Comparison of ENCODE assay signal across 11 mouse cellular contexts in the genomic region with DNA sequence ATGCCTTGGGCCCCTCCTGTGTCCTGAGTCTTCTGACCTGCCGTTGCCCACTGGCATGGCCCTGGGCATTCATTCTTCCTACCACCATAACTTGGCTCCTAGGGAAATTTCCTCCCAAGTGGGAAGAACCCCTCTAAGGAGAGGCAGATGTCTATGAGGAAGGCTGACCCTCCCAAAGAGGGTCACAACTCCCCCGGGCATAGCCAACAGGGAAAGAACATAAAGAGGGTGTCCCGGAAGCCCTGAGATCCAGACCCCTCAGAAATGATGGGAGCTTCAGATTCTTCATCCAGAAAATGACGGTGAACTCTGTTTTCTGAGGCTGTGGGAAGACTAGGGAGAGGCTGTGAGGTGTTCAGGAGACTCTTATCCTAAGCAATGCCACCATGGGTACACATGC. TPM values are rescaled to one million over a fixed set of nuclear protein-coding genes. Genes with fewer than 3 reads are reported as not detected.
A peak's percentile ranks its signal among the peaks of the same experiment; 100 is the strongest.
DNase-seq lines count a peak whose midpoint lies in the region; ATAC-seq and TF ChIP-seq lines count a peak whose summit lies in the region.
"Had no signal": no experiment of that assay in that cellular context is flagged by ENCODE, and none has a peak within 500 bp of the region (broad histone marks: within the 10 kb centered on the region; RNA-seq: fewer than 3 reads in every experiment).

No protein-coding gene starts in this region.

- H3K27me3 ChIP-seq in lung, postnatal 0 days (replicated peaks; ENCODE audit: insufficient read depth, low read length) = no peaks in the 10 kb centered on the region
- H3K27me3 ChIP-seq in intestine, postnatal 0 days (replicated peaks; ENCODE audit: control insufficient read depth, insufficient read depth, low read length) = no peaks in the 10 kb centered on the region
- H3K27me3 ChIP-seq in stomach, embryonic 14.5 days (ENCODE audit: control insufficient read depth, insufficient read depth, low read length) = no peaks in the 10 kb centered on the region

- no peak for ATAC-seq in lung, postnatal 0 days
- ATAC-seq in intestine, postnatal 0 days = no peak
- no peak for ATAC-seq in stomach, embryonic 14.5 days (ENCODE audit: insufficient number of reproducible peaks, insufficient read depth, low FRiP score, low read depth)

- H3K27ac ChIP-seq in gastrocnemius, adult 2 months = peak overlapping the region; percentile 100
- peak overlapping the region; percentile 97 for H3K27ac ChIP-seq in lung, postnatal 0 days (ENCODE audit: low read length)
- H3K27ac ChIP-seq in intestine, postnatal 0 days (ENCODE audit: low read depth, low read length) = peak overlapping the region; percentile 55; the same call in 1 of the 2 replicates
- peak overlapping the region; percentile 84 for H3K27ac ChIP-seq in stomach, embryonic 14.5 days (ENCODE audit: low read length)

- H3K9ac ChIP-seq in lung, postnatal 0 days (replicated peaks; ENCODE audit: low read depth) = no peak overlapping the region; the same call in 1 of the 2 replicates
- H3K9ac ChIP-seq in intestine, postnatal 0 days (ENCODE audit: low read depth, low read length) = no peak overlapping the region
- H3K9ac ChIP-seq in stomach, embryonic 14.5 days (replicated peaks; ENCODE audit: low read depth, low read length) = no peak overlapping the region

- H3K4me3 ChIP-seq in gastrocnemius, adult 2 months = no peak overlapping the region
- H3K4me3 ChIP-seq in lung, postnatal 0 days (ENCODE audit: low read depth, low read length) = no peak overlapping the region
- no peak overlapping the region for H3K4me3 ChIP-seq in intestine, postnatal 0 days (ENCODE audit: low read depth, low read length)
- no peak overlapping the region for H3K4me3 ChIP-seq in stomach, embryonic 14.5 days (ENCODE audit: low read depth, low read length)

- no peaks in the 10 kb centered on the region for H3K9me3 ChIP-seq in lung, postnatal 0 days (ENCODE audit: low read length)
- H3K9me3 ChIP-seq in intestine, postnatal 0 days (ENCODE audit: control insufficient read depth) = no peaks in the 10 kb centered on the region
- H3K9me3 ChIP-seq in stomach, embryonic 14.5 days (ENCODE audit: control insufficient read depth, low read depth, low read length) = no peaks in the 10 kb centered on the region

- intact Hi-C loops in gastrocnemius, adult 2 months (cut with DNase I) = no loop called here

- TF ChIP-seq CTCF in gastrocnemius, adult 2 months (IDR thresholded peaks at IDR 0.05) = no peak
- TF ChIP-seq CTCF in lung, postnatal 0 days (IDR thresholded peaks at IDR 0.05) = no peak
- TF ChIP-seq CTCF in intestine, postnatal 0 days (IDR thresholded peaks at IDR 0.05; ENCODE audit: low read depth) = no peak

- peak overlapping the region; percentile 35 for H3K4me2 ChIP-seq in lung, postnatal 0 days (replicated peaks; ENCODE audit: low read depth, low read length)
- H3K4me2 ChIP-seq in intestine, postnatal 0 days (replicated peaks; ENCODE audit: low read depth) = no peak overlapping the region
- no peak overlapping the region for H3K4me2 ChIP-seq in stomach, embryonic 14.5 days (replicated peaks; ENCODE audit: low read depth, low read length)

- peaks cover 77% of the 10 kb centered on the region for H3K4me1 ChIP-seq in lung, postnatal 0 days (ENCODE audit: insufficient read depth, low read depth, low read length)
- peaks cover 47% of the 10 kb centered on the region for H3K4me1 ChIP-seq in intestine, postnatal 0 days (replicated peaks; ENCODE audit: control insufficient read depth, insufficient read depth, low read length)
- peaks cover 70% of the 10 kb centered on the region for H3K4me1 ChIP-seq in stomach, embryonic 14.5 days (ENCODE audit: control insufficient read depth, insufficient read depth, low read length)

- no peak for DNase-seq in gastrocnemius, adult 2 months
- DNase-seq in gastrocnemius, postnatal 25 days = no peak
- DNase-seq in lung, postnatal 0 days (ENCODE audit: low spot score) = no peak
- no peak for DNase-seq in lung, postnatal 10 days
- no peak for DNase-seq in gastrocnemius, adult 8-10 months (ENCODE audit: low spot score in 2 of 2)
- no peak for DNase-seq in cerebellum, postnatal 14 days
- DNase-seq: cerebellum, adult 2 months; thymus, postnatal 36 days had no signal

- H3K36me3 ChIP-seq in lung, postnatal 0 days (ENCODE audit: insufficient read depth, low read length) = no peaks in the 10 kb centered on the region
- H3K36me3 ChIP-seq in intestine, postnatal 0 days (ENCODE audit: control insufficient read depth, insufficient read depth) = no peaks in the 10 kb centered on the region
- H3K36me3 ChIP-seq in stomach, embryonic 14.5 days (ENCODE audit: control insufficient read depth, insufficient read depth, low read length) = no peaks in the 10 kb centered on the region

- TF ChIP-seq EP300 in lung, postnatal 0 days (IDR thresholded peaks at IDR 0.05) = no peak

- 53% methylated on average over 4 of the region's 4 CpGs for WGBS in lung, postnatal 0 days
- WGBS in intestine, postnatal 0 days = 76% methylated on average over 4 of the region's 4 CpGs
- 75% methylated on average over 4 of the region's 4 CpGs for WGBS in stomach, embryonic 14.5 days

RNA-seq across cellular contexts. Expression of a gene that starts 15.3 kb away (rescaled TPM):
- total RNA-seq in gastrocnemius, adult 2 months (2021) = not detected
- total RNA-seq in gastrocnemius, postnatal 25 days (2021) = not detected
- 0.29 TPM in 1 of 2 replicates, not detected in the other for polyA plus RNA-seq in lung, postnatal 0 days (2015; fragmentation: Nextera tagmentation; extraction: Ambion mirVana)
- 0.25 TPM in 1 of 2 replicates, not detected in the other for polyA plus RNA-seq in intestine, postnatal 0 days (2015; fragmentation: Nextera tagmentation; extraction: Ambion mirVana)
- not detected in 2 replicates for polyA plus RNA-seq in stomach, embryonic 14.5 days (2014; fragmentation: Nextera tagmentation; extraction: Ambion mirVana)
- total RNA-seq in gastrocnemius, adult 8-10 months (2022) = not detected
- total RNA-seq: left cerebral cortex, adult 18-20 months had no signal
- polyA plus RNA-seq: cerebellum, adult 2 months had no signal

RNA-seq across cellular contexts. Expression of a gene that starts 16.8 kb away (rescaled TPM):
- total RNA-seq in gastrocnemius, adult 2 months (2021) = 10 to 100 TPM; 14.1 to 46.8 TPM
- total RNA-seq in gastrocnemius, postnatal 25 days (2021) = 10 to 100 TPM; 15.1 to 27.0 TPM
- polyA plus RNA-seq in lung, postnatal 0 days (2015; fragmentation: Nextera tagmentation; extraction: Ambion mirVana) = 177 and 184 TPM in 2 replicates
- polyA plus RNA-seq in intestine, postnatal 0 days (2015; fragmentation: Nextera tagmentation; extraction: Ambion mirVana) = 30.0 and 32.6 TPM in 2 replicates
- polyA plus RNA-seq in stomach, embryonic 14.5 days (2014; fragmentation: Nextera tagmentation; extraction: Ambion mirVana) = 55.5 and 61.4 TPM in 2 replicates
- total RNA-seq in gastrocnemius, adult 8-10 months (2022) = 10 to 100 TPM in 3 of 4 experiments, 1 to 10 TPM in 1; 8.6 to 22.9 (median 14.3) TPM

RNA-seq across cellular contexts. Expression of a gene that starts 58.7 kb away (rescaled TPM):
- total RNA-seq in gastrocnemius, adult 2 months (2021) = 100 to 1,000 TPM in 1 of 2 experiments, 10 to 100 TPM in 1; 53.6 to 322 TPM
- total RNA-seq in gastrocnemius, postnatal 25 days (2021) = 100 to 1,000 TPM in 1 of 2 experiments, 10 to 100 TPM in 1; 33.0 to 107 TPM
- polyA plus RNA-seq in lung, postnatal 0 days (2015; fragmentation: Nextera tagmentation; extraction: Ambion mirVana) = 9.7 and 10.0 TPM in 2 replicates
- 2.2 and 2.4 TPM in 2 replicates for polyA plus RNA-seq in intestine, postnatal 0 days (2015; fragmentation: Nextera tagmentation; extraction: Ambion mirVana)
- polyA plus RNA-seq in stomach, embryonic 14.5 days (2014; fragmentation: Nextera tagmentation; extraction: Ambion mirVana) = 7.2 and 7.6 TPM in 2 replicates
- 100 to 1,000 TPM in 1 of 4 experiments, 10 to 100 TPM in 3; 25.4 to 104 (median 52.6) TPM for total RNA-seq in gastrocnemius, adult 8-10 months (2022)
